ENCODE assay signal across 9 mouse cellular contexts in the genomic region with DNA sequence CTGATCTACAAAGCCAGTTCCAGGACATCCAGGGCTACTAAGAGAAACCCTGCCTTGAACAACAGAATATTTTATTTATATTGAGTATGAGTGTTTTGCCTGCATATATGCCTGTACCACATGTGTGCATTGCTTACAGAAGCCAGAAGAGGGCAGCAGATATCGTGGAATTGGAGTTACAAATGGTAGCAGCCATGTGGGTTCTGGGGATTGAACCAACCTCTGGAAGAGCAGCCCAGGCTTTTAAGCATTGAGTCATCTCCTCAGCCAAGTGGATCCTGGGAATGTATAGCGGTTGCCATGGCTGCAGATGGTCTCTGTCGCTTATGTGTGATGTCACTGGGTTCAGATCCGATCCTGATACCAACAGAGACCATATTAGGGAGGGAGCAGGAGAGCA. TPM values are rescaled to one million over a fixed set of nuclear protein-coding genes. Genes with fewer than 3 reads are reported as not detected.
A peak's percentile ranks its signal among the peaks of the same experiment; 100 is the strongest.
DNase-seq lines count a peak whose midpoint lies in the region; ATAC-seq and TF ChIP-seq lines count a peak whose summit lies in the region.
"Had no signal": no experiment of that assay in that cellular context is flagged by ENCODE, and none has a peak within 500 bp of the region (broad histone marks: within the 10 kb centered on the region; RNA-seq: fewer than 3 reads in every experiment).

No protein-coding gene starts in this region.

- H3K36me3 ChIP-seq in midbrain, postnatal 0 days (ENCODE audit: insufficient read depth, low read length): no peaks in the 10 kb centered on the region
- H3K36me3 ChIP-seq: neural tube, embryonic 13.5 days had no signal

- intact Hi-C loops in gastrocnemius, adult 2 months (cut with DNase I): loop anchor here (5.0 kb wide), 1 partner anchor 181 kb away; the partner anchor contains the start of gene Resf1

- H3K4me2 ChIP-seq in midbrain, postnatal 0 days (ENCODE audit: low read depth, low read length, poor library complexity, severe bottlenecking): no peak overlapping the region
- H3K4me2 ChIP-seq: neural tube, embryonic 13.5 days had no signal

- no peak overlapping the region for H3K4me3 ChIP-seq in gastrocnemius, adult 2 months
- no peak overlapping the region for H3K4me3 ChIP-seq in midbrain, postnatal 0 days (ENCODE audit: low read depth, low read length)
- H3K4me3 ChIP-seq: neural tube, embryonic 13.5 days had no signal

- H3K9ac ChIP-seq in midbrain, postnatal 0 days (replicated peaks; ENCODE audit: low read length, poor library complexity, severe bottlenecking): no peak overlapping the region
- H3K9ac ChIP-seq: neural tube, embryonic 13.5 days had no signal

- 71% methylated on average over 4 of the region's 4 CpGs for WGBS in midbrain, postnatal 0 days

- no peaks in the 10 kb centered on the region for H3K27me3 ChIP-seq in midbrain, postnatal 0 days (ENCODE audit: insufficient read depth, low read length)
- H3K27me3 ChIP-seq: neural tube, embryonic 13.5 days had no signal

- ATAC-seq in midbrain, postnatal 0 days (ENCODE audit: low FRiP score): no peak

- peak; percentile 72 for TF ChIP-seq CTCF in gastrocnemius, adult 2 months (IDR thresholded peaks at IDR 0.05)
- peak; percentile 55 for TF ChIP-seq CTCF in midbrain, postnatal 0 days (IDR thresholded peaks at IDR 0.05)

- no peak overlapping the region for H3K27ac ChIP-seq in gastrocnemius, adult 2 months
- no peak overlapping the region for H3K27ac ChIP-seq in midbrain, postnatal 0 days (ENCODE audit: low read depth, low read length)
- H3K27ac ChIP-seq: neural tube, embryonic 13.5 days had no signal

- no peaks in the 10 kb centered on the region for H3K9me3 ChIP-seq in midbrain, postnatal 0 days (ENCODE audit: low read length)
- H3K9me3 ChIP-seq: neural tube, embryonic 13.5 days had no signal

- peak; percentile 29 for DNase-seq in gastrocnemius, adult 2 months
- DNase-seq in gastrocnemius, postnatal 25 days: no peak
- DNase-seq in A20 (ENCODE audit: low read depth, low spot score) (peak; percentile 77), R1 (ENCODE audit: low read depth, low spot score) (peak; percentile 96)
- peak; percentile 15 for DNase-seq in gastrocnemius, postnatal 10 days
- peak; percentile 31 for DNase-seq in layer of hippocampus, postnatal 10 days (ENCODE audit: low spot score in 2 of 2)
- peak; percentile 24 for DNase-seq in midbrain, postnatal 0 days (ENCODE audit: low spot score)
- no peak for DNase-seq in ovary, postnatal 36 days (ENCODE audit: low spot score)

- no peaks in the 10 kb centered on the region for H3K4me1 ChIP-seq in midbrain, postnatal 0 days (ENCODE audit: insufficient read depth, low read length)
- H3K4me1 ChIP-seq: neural tube, embryonic 13.5 days had no signal

RNA-seq across cellular contexts. Expression of gene Gm10203, which starts 3.3 kb away (rescaled TPM):
- total RNA-seq in gastrocnemius, adult 2 months (2021): not detected
- total RNA-seq in gastrocnemius, postnatal 25 days (2021): not detected
- not detected for total RNA-seq in gastrocnemius, postnatal 10 days (2021)
- total RNA-seq in layer of hippocampus, postnatal 10 days (2021): not detected
- not detected in 2 replicates for total RNA-seq in midbrain, postnatal 0 days (2014; rRNA removed)
- polyA plus RNA-seq in midbrain, postnatal 0 days (2015; fragmentation: Nextera tagmentation; extraction: Ambion mirVana): not detected in 2 replicates
- polyA plus RNA-seq: neural tube, embryonic 13.5 days had no signal

RNA-seq across cellular contexts. Expression of gene Etfbkmt, which starts 13.0 kb away (rescaled TPM):
- 10 to 100 TPM; 13.7 to 14.8 TPM for total RNA-seq in gastrocnemius, adult 2 months (2021)
- 10 to 100 TPM in 1 of 2 experiments, 1 to 10 TPM in 1; 7.7 to 11.1 TPM for total RNA-seq in gastrocnemius, postnatal 25 days (2021)
- 10 to 100 TPM in 1 of 2 experiments, 1 to 10 TPM in 1; 7.5 to 13.5 TPM for total RNA-seq in gastrocnemius, postnatal 10 days (2021)
- 1 to 10 TPM; 2.6 to 3.3 TPM for total RNA-seq in layer of hippocampus, postnatal 10 days (2021)
- 4.8 and 5.3 TPM in 2 replicates for total RNA-seq in midbrain, postnatal 0 days (2014; rRNA removed)
- polyA plus RNA-seq in midbrain, postnatal 0 days (2015; fragmentation: Nextera tagmentation; extraction: Ambion mirVana): 5.7 and 6.8 TPM in 2 replicates

RNA-seq across cellular contexts. Expression of gene Dennd5b, which starts 25.2 kb away (rescaled TPM):
- total RNA-seq in gastrocnemius, adult 2 months (2021): 1 to 10 TPM; 4.8 to 9.1 TPM
- total RNA-seq in gastrocnemius, postnatal 25 days (2021): 1 to 10 TPM; 5.1 to 5.2 TPM
- total RNA-seq in gastrocnemius, postnatal 10 days (2021): 10 to 100 TPM; 10.5 TPM
- 10 to 100 TPM; 35.5 to 40.6 TPM for total RNA-seq in layer of hippocampus, postnatal 10 days (2021)
- 47.1 and 51.0 TPM in 2 replicates for total RNA-seq in midbrain, postnatal 0 days (2014; rRNA removed)
- polyA plus RNA-seq in midbrain, postnatal 0 days (2015; fragmentation: Nextera tagmentation; extraction: Ambion mirVana): 8.5 and 11.0 TPM in 2 replicates

Comparison
In these comparisons a context has a peak if more than half of its experiments do, and no peak if none do; other contexts are left out.
1. DNase-seq: peak in gastrocnemius, adult 2 months (single experiment), A20 (single experiment), R1 (single experiment), gastrocnemius, postnatal 10 days (single experiment), layer of hippocampus, postnatal 10 days (2 of 2) and midbrain, postnatal 0 days (single experiment); none in gastrocnemius, postnatal 25 days (single experiment) and ovary, postnatal 36 days (single experiment).